Mouse (Mus musculus) lung, postnatal 0 days (tissue): ENCODE data around the gene Tmem132d. TPM values are rescaled to one million over a fixed set of nuclear protein-coding genes. Genes with fewer than 3 reads are reported as not detected.
"Not testable (repeated sequence)": the region's sequence is repeated elsewhere in the genome, so short reads cannot be mapped to it uniquely, and the experiment has no call there.

Experiments
- ATAC-seq: fragments of 200-750 bp; cut with Nextera tagmentation; 2 replicates; pipeline ENCODE4 v1.8.0; 2017; ENCODE audit warnings: moderate library complexity
- DNase-seq: peaks from one replicate; pipeline ENCODE4 v3.0.0-alpha.2; 2016; ENCODE audit warnings: low spot score
- H3K27ac ChIP-seq: fragments of 300-500 bp; sonication (generic); 2 replicates; pipeline ENCODE4 v1.5.1; 2014; ENCODE audit warnings: antibody characterized with exemption, mild to moderate bottlenecking, low read length, mixed read lengths
- H3K27me3 ChIP-seq: fragments of 300-500 bp; sonication (generic); replicated peaks from 2 replicates; pipeline ENCODE4 v1.6.1; 2014; ENCODE audit warnings: low read length, mixed read lengths; ENCODE audit not compliant: insufficient read depth
- H3K36me3 ChIP-seq: fragments of 300-500 bp; sonication (generic); 2 replicates; pipeline ENCODE4 v1.6.1; 2014; ENCODE audit warnings: low read length, mixed read lengths; ENCODE audit not compliant: insufficient read depth
- H3K4me1 ChIP-seq: fragments of 300-500 bp; sonication (generic); 2 replicates; pipeline ENCODE4 v1.6.1; 2014; ENCODE audit warnings: antibody characterized with exemption, low read depth, low read length, mixed read lengths; ENCODE audit not compliant: insufficient read depth
- H3K4me2 ChIP-seq: fragments of 300-500 bp; sonication (generic); replicated peaks from 2 replicates; pipeline ENCODE4 v1.6.1; 2014; ENCODE audit warnings: low read depth, mild to moderate bottlenecking, low read length, moderate library complexity, mixed read lengths
- H3K4me3 ChIP-seq: fragments of 300-500 bp; sonication (generic); 2 replicates; pipeline ENCODE4 v1.5.1; 2014; ENCODE audit warnings: low read depth, low read length
- H3K9ac ChIP-seq: fragments of 300-500 bp; sonication (generic); replicated peaks from 2 replicates; pipeline ENCODE4 v1.6.1; 2014; ENCODE audit warnings: low read depth, mild to moderate bottlenecking
- H3K9me3 ChIP-seq: fragments of 300-500 bp; sonication (generic); 2 replicates; pipeline ENCODE4 v1.6.1; 2016; ENCODE audit warnings: low read length, mixed read lengths
- CTCF ChIP-seq: IDR thresholded peaks from 2 replicates; pipeline ENCODE4 v1.5.1; 2016; ENCODE audit warnings: antibody characterized with exemption, mild to moderate bottlenecking
- EP300 ChIP-seq: IDR thresholded peaks from 2 replicates; pipeline ENCODE4 v1.6.1; 2016; ENCODE audit warnings: antibody characterized with exemption, mild to moderate bottlenecking, control low read depth
- WGBS: fragments of 180-500 bp; shearing (Covaris S2); extraction: QIAGEN DNeasy Blood & Tissue Kit; methylation state at CpG from one replicate; pipeline ENCODE4 v1.1.7; 2014; 5-methylcytosine and 5-hydroxymethylcytosine counted together
- polyA plus RNA-seq: library from polyadenylated mRNA; unstranded; fragments of >200 nt; fragmentation: Nextera tagmentation; extraction: Ambion mirVana; gene quantifications from 2 replicates; pipeline ENCODE4 v1.2.1, GENCODE M21; 2015

Tmem132d gene
- polyA plus RNA-seq, 1 experiment from 2014 or later = 1.6 TPM

GRCm38 (mm10) chr5:127952800-127953199 lies 480.1 kb downstream of the Tmem132d start:
- 57% methylated on average over 6 of the region's 6 CpGs for WGBS
- TF ChIP-seq CTCF = no peak
- TF ChIP-seq EP300 = no peak
- no peak for ATAC-seq
- no peaks in the 10 kb centered on the region for H3K9me3 ChIP-seq
- H3K27ac ChIP-seq = no peak overlapping the region
- H3K4me3 ChIP-seq = no peak overlapping the region
- H3K27me3 ChIP-seq = no peaks in the 10 kb centered on the region
- H3K36me3 ChIP-seq = no peaks in the 10 kb centered on the region
- no peaks in the 10 kb centered on the region for H3K4me1 ChIP-seq
- H3K9ac ChIP-seq = no peak overlapping the region
- no peak for DNase-seq
- no peak overlapping the region for H3K4me2 ChIP-seq

- Histone ChIP-seq H3K4me1 (no peaks in the 10 kb centered on the region), H3K9ac (no peak overlapping the region), H3K27ac (no peak overlapping the region), H3K4me2 (no peak overlapping the region), H3K4me3 (no peak overlapping the region), H3K9me3 (no peaks in the 10 kb centered on the region), H3K27me3 (no peaks in the 10 kb centered on the region), H3K36me3 (no peaks in the 10 kb centered on the region)
- 63% methylated on average over 4 of the region's 4 CpGs for WGBS
- ATAC-seq = no peak
- no peak for DNase-seq
- no peak for TF ChIP-seq EP300
- TF ChIP-seq CTCF = no peak
These were observed 482.3 kb downstream of the Tmem132d start for GRCm38 (mm10) chr5:127950574-127950973.

- ATAC-seq (no peak), DNase-seq (peak; percentile 52)
- no peak overlapping the region for H3K4me3 ChIP-seq
- no peak overlapping the region for H3K4me2 ChIP-seq
- no peak overlapping the region for H3K9ac ChIP-seq
- TF ChIP-seq CTCF (peak; percentile 71), EP300 (no peak)
- H3K27ac ChIP-seq = no peak overlapping the region
- H3K4me1 ChIP-seq = no peaks in the 10 kb centered on the region
- H3K27me3 ChIP-seq = no peaks in the 10 kb centered on the region
- no peaks in the 10 kb centered on the region for H3K36me3 ChIP-seq
- H3K9me3 ChIP-seq = no peaks in the 10 kb centered on the region
- 15% methylated on average over 8 of the region's 8 CpGs for WGBS
These were observed 485.6 kb downstream of the Tmem132d start for GRCm38 (mm10) chr5:127947275-127947674.

- H3K9me3 ChIP-seq, H3K9ac ChIP-seq, H3K27me3 ChIP-seq, H3K4me2 ChIP-seq, ATAC-seq, H3K4me3 ChIP-seq, H3K36me3 ChIP-seq, H3K4me1 ChIP-seq, H3K27ac ChIP-seq, DNase-seq: not testable (repeated sequence)
- WGBS = 71% methylated on average over 3 of the region's 3 CpGs
These were observed 490.7 kb downstream of the Tmem132d start for GRCm38 (mm10) chr5:127942171-127942570.

- Histone ChIP-seq H3K36me3 (no peaks in the 10 kb centered on the region), H3K9me3 (no peaks in the 10 kb centered on the region), H3K9ac (no peak overlapping the region), H3K27me3 (no peaks in the 10 kb centered on the region), H3K27ac (no peak overlapping the region), H3K4me2 (no peak overlapping the region), H3K4me3 (no peak overlapping the region), H3K4me1 (no peaks in the 10 kb centered on the region)
- DNase-seq (no peak), ATAC-seq (no peak)
- TF ChIP-seq EP300 (no peak), CTCF (no peak)
- WGBS = 75% methylated on average over 3 of the region's 3 CpGs
These were observed 495.0 kb downstream of the Tmem132d start for GRCm38 (mm10) chr5:127937914-127938313.

- DNase-seq = no peak
- no peaks in the 10 kb centered on the region for H3K27me3 ChIP-seq
- no peak for TF ChIP-seq EP300
- TF ChIP-seq CTCF = no peak
- 87% methylated on average over 14 of the region's 14 CpGs for WGBS
- H3K36me3 ChIP-seq = no peaks in the 10 kb centered on the region
- no peaks in the 10 kb centered on the region for H3K4me1 ChIP-seq
- H3K9me3 ChIP-seq = no peaks in the 10 kb centered on the region
- no peak for ATAC-seq
- H3K4me2 ChIP-seq = no peak overlapping the region
- no peak overlapping the region for H3K27ac ChIP-seq
- H3K4me3 ChIP-seq = no peak overlapping the region
- H3K9ac ChIP-seq = no peak overlapping the region
These were observed 503.2 kb downstream of the Tmem132d start for GRCm38 (mm10) chr5:127929687-127930086.

GRCm38 (mm10) chr5:127926686-127927085 lies 506.2 kb downstream of the Tmem132d start:
- ATAC-seq = peak; percentile 46
- H3K4me3 ChIP-seq = no peak overlapping the region
- H3K4me2 ChIP-seq = no peak overlapping the region
- no peak overlapping the region for H3K27ac ChIP-seq
- H3K4me1 ChIP-seq = no peaks in the 10 kb centered on the region
- no peaks in the 10 kb centered on the region for H3K27me3 ChIP-seq
- peak; percentile 53 for DNase-seq
- H3K9me3 ChIP-seq = no peaks in the 10 kb centered on the region
- H3K9ac ChIP-seq = no peak overlapping the region
- 55% methylated on average over 2 of the region's 2 CpGs for WGBS
- TF ChIP-seq CTCF (no peak), EP300 (no peak)
- H3K36me3 ChIP-seq = no peaks in the 10 kb centered on the region
